Mouse (Mus musculus) brain, embryonic 14.5 days (tissue): ENCODE measurements around the gene Ints12.

ENCODE experiments used
- CTCF ChIP-seq: fragments of 200-500 bp; IDR thresholded peaks from 2 replicates; pipeline ENCODE4 v1.5.1; 2012; ENCODE audit warnings: inconsistent platforms, mild to moderate bottlenecking, moderate library complexity, borderline replicate concordance; ENCODE audit not compliant: insufficient read depth, insufficient read length; ENCODE audit errors: extremely low read depth
- POLR2A ChIP-seq: fragments of 200-500 bp; IDR thresholded peaks from 2 replicates; pipeline ENCODE4 v1.6.1; 2012; ENCODE audit warnings: mild to moderate bottlenecking, inconsistent platforms, borderline replicate concordance; ENCODE audit not compliant: poor library complexity, insufficient read depth, insufficient read length, severe bottlenecking; ENCODE audit errors: extremely low read depth

- TF ChIP-seq CTCF (peak; percentile 22; the same call in 1 of the 2 replicates), POLR2A (no peak)
Observed at GRCm38 (mm10) chr3:133085858-133086257, 5.8 kb upstream of the Ints12 start.
